Mouse (Mus musculus): Measurements from ENCODE around the gene Ufl1. TPM values are rescaled to one million over a fixed set of nuclear protein-coding genes. Genes with fewer than 3 reads are reported as not detected.
"Not testable (repeated sequence)": the region's sequence is repeated elsewhere in the genome, so short reads cannot be mapped to it uniquely, and the experiment has no call there.

The Ufl1 gene
- total and polyA plus RNA-seq, 2 experiments: 4.0 to 19.9 TPM

GRCm38 (mm10) chr4:25272861-25273627 is 8.6 kb downstream of the Ufl1 start:
- no peak for TF ChIP-seq POLR2A (IDR thresholded peaks at IDR 0.05; ENCODE audit: extremely low read depth, insufficient read depth, low read length)
- TF ChIP-seq CTCF (IDR thresholded peaks at IDR 0.05; ENCODE audit: low read depth, low read length): no peak
- 74% methylated on average over 7 of the region's 7 CpGs for WGBS
- no peak for DNase-seq (ENCODE audit: extremely low read depth, low read depth, low spot score)
- H3K36me3 ChIP-seq (ENCODE audit: control insufficient read depth, insufficient read depth, low read length): peaks cover 71% of the 10 kb centered on the region
- H3K27ac ChIP-seq (replicated peaks; ENCODE audit: insufficient read depth, low read depth, low read length): no peak overlapping the region
- no peak overlapping the region for H3K4me3 ChIP-seq (ENCODE audit: insufficient read depth, low read depth, low read length)
- H3K27me3 ChIP-seq (ENCODE audit: control insufficient read depth, insufficient read depth, low read length): no peaks in the 10 kb centered on the region
- H3K79me2 ChIP-seq (ENCODE audit: control insufficient read depth, insufficient read depth, low read length): no peaks in the 10 kb centered on the region
- H3K4me1 ChIP-seq (ENCODE audit: control insufficient read depth, insufficient read depth, low read length): peaks cover 2% of the 10 kb centered on the region; the same call in 1 of the 2 replicates
- H3K9ac ChIP-seq (ENCODE audit: low read depth, low read length): no peak overlapping the region

GRCm38 (mm10) chr4:25271926-25272325 is 9.7 kb downstream of the Ufl1 start:
- no peak overlapping the region for H3K4me3 ChIP-seq (ENCODE audit: insufficient read depth, low read depth, low read length)
- DNase-seq (ENCODE audit: extremely low read depth, low read depth, low spot score): no peak
- H3K27me3 ChIP-seq (ENCODE audit: control insufficient read depth, insufficient read depth, low read length): no peaks in the 10 kb centered on the region
- no peaks in the 10 kb centered on the region for H3K79me2 ChIP-seq (ENCODE audit: control insufficient read depth, insufficient read depth, low read length)
- peaks cover 72% of the 10 kb centered on the region for H3K36me3 ChIP-seq (ENCODE audit: control insufficient read depth, insufficient read depth, low read length)
- H3K4me1 ChIP-seq (ENCODE audit: control insufficient read depth, insufficient read depth, low read length): peaks cover 2% of the 10 kb centered on the region; the same call in 1 of the 2 replicates
- TF ChIP-seq POLR2A (IDR thresholded peaks at IDR 0.05; ENCODE audit: extremely low read depth, insufficient read depth, low read length): no peak
- H3K27ac ChIP-seq (replicated peaks; ENCODE audit: insufficient read depth, low read depth, low read length): no peak overlapping the region
- H3K9ac ChIP-seq (ENCODE audit: low read depth, low read length): no peak overlapping the region
- WGBS: 92% methylated on average over 1 of the region's 1 CpGs

DNA sequence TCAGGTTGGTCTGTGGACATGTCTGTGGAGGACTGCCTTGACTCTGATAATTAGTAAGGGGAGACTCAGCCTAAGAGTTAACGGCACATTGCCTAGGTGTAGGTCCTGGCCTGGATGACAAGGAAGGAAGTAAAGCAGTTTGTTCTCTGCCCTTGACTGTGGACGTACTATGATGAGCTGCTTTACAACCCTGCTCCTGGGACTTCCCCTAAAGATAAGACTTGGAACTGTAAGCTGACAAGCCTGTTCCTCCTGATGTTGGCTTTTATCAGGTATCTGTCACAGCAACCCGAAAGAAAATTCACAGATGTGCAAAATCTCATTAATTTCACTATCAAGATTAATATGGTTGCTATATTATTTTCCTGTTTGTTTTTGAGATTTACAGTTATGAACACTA is 14.5 kb downstream of the Ufl1 start:
- Histone ChIP-seq H3K27ac (replicated peaks; ENCODE audit: insufficient read depth, low read depth, low read length) (no peak overlapping the region), H3K27me3 (ENCODE audit: control insufficient read depth, insufficient read depth, low read length) (no peaks in the 10 kb centered on the region), H3K9ac (ENCODE audit: low read depth, low read length) (no peak overlapping the region), H3K4me1 (ENCODE audit: control insufficient read depth, insufficient read depth, low read length) (peaks cover 2% of the 10 kb centered on the region; the same call in 1 of the 2 replicates), H3K4me3 (ENCODE audit: insufficient read depth, low read depth, low read length) (no peak overlapping the region), H3K36me3 (ENCODE audit: control insufficient read depth, insufficient read depth, low read length) (peaks cover 66% of the 10 kb centered on the region), H3K79me2 (ENCODE audit: control insufficient read depth, insufficient read depth, low read length) (no peaks in the 10 kb centered on the region)
- no peak for DNase-seq (ENCODE audit: extremely low read depth, low read depth, low spot score)
- 77% methylated on average over 3 of the region's 3 CpGs for WGBS
- no peak for TF ChIP-seq POLR2A (IDR thresholded peaks at IDR 0.05; ENCODE audit: extremely low read depth, insufficient read depth, low read length)

DNA sequence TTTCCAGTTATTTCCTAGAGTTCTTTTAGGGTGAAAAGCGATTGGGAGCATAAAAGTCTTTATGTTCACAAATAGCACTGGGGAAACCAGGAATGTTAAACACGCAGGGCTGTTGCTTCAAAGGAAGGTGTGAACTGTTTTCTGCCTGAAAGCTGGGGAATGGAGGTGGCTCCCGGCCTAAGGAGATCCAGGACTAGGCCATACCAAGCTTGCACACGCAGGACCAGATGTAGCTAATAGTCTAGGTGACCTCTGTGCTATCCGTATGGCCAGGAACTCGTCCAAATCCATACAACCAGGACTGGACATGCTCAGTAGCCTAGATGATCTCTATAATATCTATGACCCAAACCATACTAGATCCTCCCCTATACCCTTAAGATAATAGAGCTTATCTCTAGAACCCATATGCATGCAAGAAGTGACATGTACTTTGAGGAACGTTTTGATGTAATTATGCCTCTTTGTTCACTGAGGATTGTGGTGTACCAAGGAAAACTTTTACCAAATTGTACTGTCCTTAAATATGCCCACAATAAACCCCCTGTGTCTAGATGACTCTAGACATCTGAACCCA is 23.7 kb downstream of the Ufl1 start:
- no peak for TF ChIP-seq POLR2A (IDR thresholded peaks at IDR 0.05; ENCODE audit: extremely low read depth, insufficient read depth, low read length)
- Histone ChIP-seq H3K79me2 (ENCODE audit: control insufficient read depth, insufficient read depth, low read length) (no peaks in the 10 kb centered on the region), H3K36me3 (ENCODE audit: control insufficient read depth, insufficient read depth, low read length) (peaks cover 52% of the 10 kb centered on the region), H3K27ac (replicated peaks; ENCODE audit: insufficient read depth, low read depth, low read length) (no peak overlapping the region), H3K27me3 (ENCODE audit: control insufficient read depth, insufficient read depth, low read length) (no peaks in the 10 kb centered on the region), H3K4me3 (ENCODE audit: insufficient read depth, low read depth, low read length) (no peak overlapping the region), H3K4me1 (ENCODE audit: control insufficient read depth, insufficient read depth, low read length) (no peaks in the 10 kb centered on the region), H3K9ac (ENCODE audit: low read depth, low read length) (no peak overlapping the region)
- WGBS: 91% methylated on average over 7 of the region's 7 CpGs
- DNase-seq (ENCODE audit: extremely low read depth, low read depth, low spot score): no peak

DNA sequence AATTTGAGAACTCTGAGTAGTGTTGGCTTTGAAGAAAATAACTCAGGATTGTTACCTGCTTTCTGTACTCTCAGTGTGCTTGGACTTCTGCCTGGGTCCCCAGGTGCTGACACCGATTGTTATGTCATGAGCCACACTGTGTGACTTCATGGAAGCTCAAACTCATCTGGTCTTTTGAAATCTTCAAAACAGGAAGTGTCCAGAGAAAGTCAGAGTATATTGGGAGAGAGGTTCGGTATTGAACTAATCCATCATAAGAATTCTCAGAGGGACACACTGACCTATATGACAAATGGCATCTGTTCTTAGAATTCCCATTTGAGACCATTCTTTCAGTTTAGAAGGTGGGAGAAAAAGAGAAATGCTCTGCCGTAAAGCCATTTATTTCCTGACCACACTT is 38.8 kb downstream of the Ufl1 start, which contains the start of gene Fhl5:
Gene Fhl5, minus strand, starts transcription at position 101 of the 400 bp plus-strand sequence.
- Histone ChIP-seq H3K9ac (ENCODE audit: low read depth, low read length) (no peak within 1 kb of the TSS), H3K4me1 (ENCODE audit: control insufficient read depth, insufficient read depth, low read length) (no peaks in the 10 kb centered on the region), H3K79me2 (ENCODE audit: control insufficient read depth, insufficient read depth, low read length) (no peaks in the 10 kb centered on the region), H3K4me3 (ENCODE audit: insufficient read depth, low read depth, low read length) (no peak within 1 kb of the TSS), H3K27ac (replicated peaks; ENCODE audit: insufficient read depth, low read depth, low read length) (no peak within 1 kb of the TSS), H3K27me3 (ENCODE audit: control insufficient read depth, insufficient read depth, low read length) (no peaks in the 10 kb centered on the region), H3K36me3 (ENCODE audit: control insufficient read depth, insufficient read depth, low read length) (peaks cover 6% of the 10 kb centered on the region)
- no peak for DNase-seq (ENCODE audit: extremely low read depth, low read depth, low spot score)
- TF ChIP-seq CTCF (IDR thresholded peaks at IDR 0.05; ENCODE audit: low read depth, low read length): no peak
- no peak for TF ChIP-seq POLR2A (IDR thresholded peaks at IDR 0.05; ENCODE audit: extremely low read depth, insufficient read depth, low read length)
- 93% methylated on average over 3 of the region's 3 CpGs for WGBS

DNA sequence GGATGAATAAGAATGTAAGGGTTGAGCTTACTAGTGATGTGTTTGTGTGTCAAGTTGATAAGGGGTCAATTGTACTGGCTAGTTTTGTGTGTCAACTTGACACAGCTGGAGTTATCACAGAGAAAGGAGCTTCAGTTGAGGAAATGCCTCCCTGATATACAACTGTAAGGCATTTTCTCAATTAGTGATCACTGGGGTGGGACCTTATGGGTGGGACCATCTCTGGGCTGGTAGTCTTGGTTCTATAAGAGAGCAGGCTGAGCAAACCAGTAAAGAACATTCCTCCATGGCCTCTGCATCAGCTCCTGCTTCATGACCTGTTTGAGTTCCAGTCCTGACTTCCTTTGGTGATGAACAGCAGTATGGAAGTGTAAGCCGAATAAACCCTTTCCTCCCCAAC is 46.0 kb downstream of the Ufl1 start:
- not testable (repeated sequence) for H3K27me3 ChIP-seq (ENCODE audit: control insufficient read depth, insufficient read depth, low read length); H3K27ac ChIP-seq (replicated peaks; ENCODE audit: insufficient read depth, low read depth, low read length); DNase-seq (ENCODE audit: extremely low read depth, low read depth, low spot score); H3K79me2 ChIP-seq (ENCODE audit: control insufficient read depth, insufficient read depth, low read length); H3K4me3 ChIP-seq (ENCODE audit: insufficient read depth, low read depth, low read length); H3K9ac ChIP-seq (ENCODE audit: low read depth, low read length); H3K4me1 ChIP-seq (ENCODE audit: control insufficient read depth, insufficient read depth, low read length); H3K36me3 ChIP-seq (ENCODE audit: control insufficient read depth, insufficient read depth, low read length)
- 86% methylated on average over 1 of the region's 1 CpGs for WGBS

DNA sequence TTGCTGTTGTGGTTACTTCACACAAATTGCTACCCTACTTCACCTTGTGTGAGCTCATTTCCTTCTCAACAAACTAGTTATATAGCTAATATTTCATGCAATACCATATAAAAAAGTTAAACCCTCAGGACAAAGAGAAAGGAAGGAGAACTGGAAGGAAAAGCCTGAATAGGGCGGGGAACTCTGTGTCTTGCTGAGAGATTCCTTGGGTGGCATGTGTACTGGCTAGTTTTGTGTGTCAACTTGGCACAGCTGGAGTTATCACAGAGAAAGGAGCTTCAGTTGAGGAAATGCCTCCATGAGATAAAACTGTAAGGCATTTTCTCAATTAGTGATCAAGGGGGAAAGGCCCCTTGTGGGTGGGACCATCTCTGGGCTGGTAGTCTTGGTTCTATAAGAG is 47.9 kb downstream of the Ufl1 start:
- not testable (repeated sequence) for H3K36me3 ChIP-seq (ENCODE audit: control insufficient read depth, insufficient read depth, low read length); H3K79me2 ChIP-seq (ENCODE audit: control insufficient read depth, insufficient read depth, low read length); H3K27ac ChIP-seq (replicated peaks; ENCODE audit: insufficient read depth, low read depth, low read length); H3K4me3 ChIP-seq (ENCODE audit: insufficient read depth, low read depth, low read length); H3K27me3 ChIP-seq (ENCODE audit: control insufficient read depth, insufficient read depth, low read length); H3K4me1 ChIP-seq (ENCODE audit: control insufficient read depth, insufficient read depth, low read length); H3K9ac ChIP-seq (ENCODE audit: low read depth, low read length); DNase-seq (ENCODE audit: extremely low read depth, low read depth, low spot score)
- WGBS: 75% methylated on average over 1 of the region's 1 CpGs
